Mouse (Mus musculus) thymus, adult 2 months (tissue): Measurements from ENCODE around the gene Ankfy1.

Experiments used
- CTCF ChIP-seq: fragments of 200-500 bp; IDR thresholded peaks from 2 replicates; pipeline ENCODE4 v1.5.1; 2012; ENCODE audit warnings: mild to moderate bottlenecking, control low read depth, low read length, moderate library complexity, borderline replicate concordance; ENCODE audit not compliant: control insufficient read depth, poor library complexity, insufficient read depth; ENCODE audit errors: extremely low read depth
- POLR2A ChIP-seq: fragments of 200-500 bp; IDR thresholded peaks from 2 replicates; pipeline ENCODE4 v1.6.1; 2012; ENCODE audit warnings: mild to moderate bottlenecking, low read length, control low read depth, moderate library complexity; ENCODE audit not compliant: control insufficient read depth, poor library complexity, insufficient read depth; ENCODE audit errors: extremely low read depth

DNA sequence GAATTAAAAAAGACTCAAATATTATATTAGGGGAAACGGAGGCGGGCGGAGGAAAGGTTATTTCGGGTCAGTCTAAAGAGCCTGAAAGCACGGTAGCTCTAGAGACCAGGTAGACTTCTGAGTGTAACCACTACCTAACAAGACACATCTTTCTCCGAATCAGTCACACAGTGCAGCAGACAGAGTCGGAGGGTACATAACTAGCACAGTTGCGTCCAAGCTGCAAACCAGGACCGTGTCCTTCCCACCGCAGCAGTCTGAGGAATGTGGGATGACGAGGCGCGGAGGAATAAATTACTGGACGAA, 105.3 kb downstream of the Ankfy1 start:
- TF ChIP-seq POLR2A (no peak), CTCF (no peak)
